Mouse (Mus musculus) liver, adult 2 months (tissue): ENCODE measurements around the gene Gpank1.
A peak's percentile ranks its signal among the peaks of the same experiment; 100 is the strongest.

Experiments
- CTCF ChIP-seq: fragments of 200-500 bp; IDR thresholded peaks from 2 replicates; pipeline ENCODE4 v1.5.1; 2011; ENCODE audit warnings: low read depth, low read length, control low read depth
- POLR2A ChIP-seq: fragments of 200-500 bp; IDR thresholded peaks from 2 replicates; pipeline ENCODE4 v1.6.1; 2011; ENCODE audit warnings: low read length, control low read depth; ENCODE audit not compliant: insufficient read depth; ENCODE audit errors: extremely low read depth

DNA sequence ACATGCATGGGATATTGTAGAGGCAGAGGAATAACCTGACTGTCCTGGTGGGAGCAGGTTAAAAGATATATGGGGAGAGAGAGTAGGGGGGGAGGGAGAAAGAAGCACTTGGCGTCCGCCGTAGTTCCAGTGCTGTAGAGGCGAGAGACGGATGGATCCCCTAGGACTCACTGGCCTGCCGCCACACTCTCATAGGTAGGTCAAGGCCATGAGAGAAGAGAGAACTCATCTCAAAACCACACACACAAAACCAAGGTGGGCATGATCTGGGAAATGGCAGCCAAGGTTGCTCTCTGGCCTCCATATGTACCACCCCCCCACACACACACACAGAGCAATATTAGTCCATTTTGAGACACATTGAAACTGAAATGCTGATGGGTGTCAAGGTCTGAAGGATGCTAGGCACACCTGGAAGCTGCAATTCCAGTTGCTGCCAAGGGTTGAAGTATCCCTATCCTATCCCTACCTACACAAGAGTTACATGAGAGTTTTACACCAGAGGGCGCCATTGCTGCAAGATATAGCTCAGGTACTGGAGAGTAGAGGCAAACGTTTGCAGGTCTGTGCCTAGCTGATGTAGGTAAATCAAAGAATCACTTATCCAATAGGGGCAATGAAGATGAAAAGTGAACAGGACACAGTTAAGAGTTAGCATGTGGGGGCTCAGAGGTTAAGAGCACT lies 45.2 kb downstream of the Gpank1 start:
- TF ChIP-seq CTCF = peak; percentile 50; the same call in 1 of the 2 replicates
- no peak for TF ChIP-seq POLR2A
